Mouse (Mus musculus): ENCODE data around the gene Ugt1a10.
"Not testable (repeated sequence)": the region's sequence is repeated elsewhere in the genome, so short reads cannot be mapped to it uniquely, and the experiment has no call there.

GRCm38 (mm10) chr1:88109027-88109557 lies 53.9 kb downstream of the Ugt1a10 start:
- not testable (repeated sequence) for TF ChIP-seq CTCF (IDR thresholded peaks at IDR 0.05; ENCODE audit: borderline replicate concordance, extremely low read depth, insufficient read depth, insufficient read length); POLR2A (IDR thresholded peaks at IDR 0.05; ENCODE audit: borderline replicate concordance, extremely low read depth, insufficient read depth, insufficient read length, poor library complexity, severe bottlenecking)

All from brain, embryonic 14.5 days (tissue).